Mouse (Mus musculus) frontal cortex, postnatal 10 days (tissue): ENCODE data around the gene Itga9.

Experiments used
- DNase-seq, 2 experiments: peaks; one replicate each; pipeline ENCODE4 v3.0.0; 2022; ENCODE audit warnings: low spot score in 2 of 2, mixed read lengths in 1 of 2

Itga9 gene

DNA sequence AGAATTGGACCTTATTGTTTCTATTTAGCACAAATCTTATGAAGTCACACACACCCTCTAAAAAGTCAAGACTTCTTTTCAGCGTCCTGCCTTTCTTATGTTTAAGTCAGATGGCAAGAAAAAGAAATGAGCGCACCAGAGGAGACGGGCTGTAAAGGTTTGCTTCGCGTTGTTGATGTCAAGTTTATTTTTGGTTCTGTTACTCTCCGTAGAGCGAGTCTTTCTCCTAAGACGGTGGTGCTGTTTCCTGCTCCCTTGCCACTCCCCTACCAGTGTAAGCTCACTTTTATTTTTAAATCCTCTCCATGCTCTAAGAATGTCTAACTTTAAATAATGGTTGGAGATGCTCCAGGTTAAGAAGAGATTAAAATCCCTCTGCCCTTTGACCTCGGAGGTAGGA, 118.6 kb downstream of the Itga9 start:
- DNase-seq = no peak

DNA sequence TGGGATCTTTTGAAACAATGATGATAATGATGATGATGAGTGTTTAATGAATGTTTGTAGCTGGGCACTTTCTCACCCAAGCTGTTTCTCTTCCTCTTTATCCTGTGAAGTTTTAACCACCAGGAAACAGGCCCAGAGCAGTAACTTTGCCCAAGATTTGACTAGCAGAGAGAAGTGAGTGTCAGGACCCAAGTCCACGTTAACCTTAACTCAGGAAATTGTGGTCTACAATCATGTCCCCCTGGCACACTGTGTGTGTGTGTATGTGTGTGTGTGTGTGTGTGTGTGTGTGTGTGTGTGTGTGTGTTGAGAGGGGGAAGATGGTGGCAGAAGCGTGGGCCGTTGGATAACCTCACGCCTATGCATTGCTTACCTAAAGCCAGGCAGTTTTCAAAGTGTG, 120.1 kb downstream of the Itga9 start:
- no peak for DNase-seq

DNA sequence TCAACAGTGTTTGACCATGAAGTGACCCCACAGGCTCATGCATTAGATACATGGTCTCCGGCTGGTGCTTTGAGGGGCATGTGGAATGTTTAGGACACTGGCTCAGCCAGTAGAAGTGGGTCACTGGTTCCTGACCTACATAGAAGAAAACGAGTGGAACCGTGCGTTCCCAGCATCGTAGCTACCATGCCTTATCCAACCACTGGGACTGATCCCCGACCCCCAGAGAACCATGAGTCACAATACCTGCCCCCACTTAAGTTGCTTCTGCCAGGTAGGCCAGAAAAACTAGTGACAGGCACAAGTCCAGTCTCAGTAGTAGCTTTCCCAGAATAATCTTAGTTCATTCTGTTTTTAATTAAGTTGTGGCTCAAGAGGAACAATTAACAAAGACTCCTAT, 121.8 kb downstream of the Itga9 start:
- DNase-seq = no peak

DNA sequence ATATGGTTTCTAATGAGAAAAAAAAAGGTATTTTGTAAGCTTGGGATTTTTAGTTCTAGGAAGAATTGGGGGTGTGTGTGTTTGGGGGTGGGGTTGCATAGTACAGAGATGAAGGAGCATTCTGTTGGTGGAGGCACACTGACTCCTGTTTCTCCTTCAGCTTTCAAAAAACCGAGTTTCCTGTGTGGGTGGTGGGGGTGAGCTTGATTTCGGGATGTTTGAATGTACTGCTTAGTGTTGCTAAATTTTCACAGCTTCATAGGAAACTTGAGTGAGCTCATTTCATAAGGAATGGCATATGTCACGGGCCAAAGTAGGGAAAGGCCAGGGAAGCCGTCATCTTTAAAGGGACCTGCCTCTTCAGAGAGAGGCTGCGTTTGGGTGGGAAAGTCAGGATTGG, 122.5 kb downstream of the Itga9 start:
- no peak for DNase-seq

DNA sequence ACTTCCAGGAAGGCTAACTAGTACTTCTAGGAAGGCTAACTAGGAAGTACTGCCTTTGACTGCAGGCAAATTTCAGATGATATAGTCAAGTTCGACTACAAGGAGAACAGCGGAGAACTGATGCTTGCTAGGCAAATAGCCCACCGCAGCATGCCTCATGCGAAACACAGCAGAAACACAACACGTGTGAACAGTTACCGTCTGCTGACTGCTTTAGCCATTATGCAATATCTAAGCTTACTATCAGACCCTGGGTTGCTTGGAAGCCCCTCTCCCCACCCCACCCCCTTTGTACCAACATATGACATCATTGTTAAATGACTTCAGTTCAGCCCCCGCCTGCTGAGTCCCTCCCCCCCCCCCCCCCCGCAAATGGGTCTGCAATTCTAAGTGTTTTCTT, 123.7 kb downstream of the Itga9 start:
- DNase-seq = no peak

DNA sequence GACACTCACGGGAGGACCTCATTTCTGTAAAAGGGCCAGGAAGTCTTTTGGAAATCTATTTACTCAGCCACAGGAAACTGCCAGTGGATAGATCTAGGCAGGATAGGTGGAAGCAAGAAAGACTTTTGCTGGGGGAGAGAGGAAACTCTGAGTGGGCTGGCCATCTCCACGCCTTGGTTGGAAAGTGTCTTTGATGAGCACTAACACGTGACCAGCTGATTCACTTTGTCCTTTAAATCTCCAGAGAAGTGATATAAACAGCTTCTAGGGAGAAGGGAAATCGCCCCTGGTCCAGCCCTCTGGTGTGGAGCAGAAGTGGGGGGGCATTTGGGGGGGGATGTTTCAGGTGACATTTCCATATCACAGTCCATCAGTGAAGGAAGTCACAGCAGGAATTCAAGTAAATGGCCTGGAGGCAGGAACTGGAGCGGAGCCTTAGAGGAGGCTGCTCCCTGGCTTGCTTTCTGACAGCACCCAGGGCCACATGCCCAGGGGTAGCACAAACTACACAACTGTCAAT, 124.4 kb downstream of the Itga9 start:
- no peak for DNase-seq

DNA sequence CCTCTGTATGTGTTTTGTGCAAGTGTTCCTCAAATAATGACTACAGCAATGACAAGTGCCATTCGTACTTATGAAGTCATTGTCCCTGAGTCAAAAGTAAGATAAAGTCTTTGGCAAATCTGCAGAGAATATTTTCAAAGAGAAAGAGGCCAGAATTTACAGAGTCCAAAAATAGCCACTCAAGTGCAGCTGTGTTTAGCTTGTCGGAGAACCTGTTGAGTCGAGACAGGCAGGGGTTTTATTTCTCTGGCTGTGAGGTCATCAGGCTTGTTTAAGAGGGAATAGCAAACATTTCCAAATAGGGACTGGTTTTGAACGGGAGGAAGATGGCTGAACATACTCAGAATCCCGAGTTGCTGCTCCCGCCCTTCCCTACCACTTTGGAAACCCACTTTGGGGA, 125.2 kb downstream of the Itga9 start:
- DNase-seq = no peak

DNA sequence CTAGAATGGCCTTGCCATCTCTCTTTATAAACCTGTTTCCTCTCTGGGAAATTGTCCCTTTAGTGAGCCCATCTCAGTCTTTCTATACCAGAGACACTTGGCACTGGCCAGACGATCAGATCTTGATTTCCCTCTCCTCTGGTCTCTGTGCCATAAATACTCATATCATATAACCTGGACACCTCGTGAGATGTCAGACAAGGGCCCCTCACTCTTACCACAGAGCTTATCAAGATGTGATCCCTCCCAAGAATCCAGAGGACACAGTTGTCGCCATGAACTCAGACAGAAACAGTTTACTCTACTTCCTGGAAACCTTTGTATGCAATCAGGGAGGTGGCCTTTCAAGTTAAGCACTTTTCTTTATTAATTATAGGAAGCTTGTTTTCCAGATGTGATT, 127.1 kb downstream of the Itga9 start:
- DNase-seq = no peak

DNA sequence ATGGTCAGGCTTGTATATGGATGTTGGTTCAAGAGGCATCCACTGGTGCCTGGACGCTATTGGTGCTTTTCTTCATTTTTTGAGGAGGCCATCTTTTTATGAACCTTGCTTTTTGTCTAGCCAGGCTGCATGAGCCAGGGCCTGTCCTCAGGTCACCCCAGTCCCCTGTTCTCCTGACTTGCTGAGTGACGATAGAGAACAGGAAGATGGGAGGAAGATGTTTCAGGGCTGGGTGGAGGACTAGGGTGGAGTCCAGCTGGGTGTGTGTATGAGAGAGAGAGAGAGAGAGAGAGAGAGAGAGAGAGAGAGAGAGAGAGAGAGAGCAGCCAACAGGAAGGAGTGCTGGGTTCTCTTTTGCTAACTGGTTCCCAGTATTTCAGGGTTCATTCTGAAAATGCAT, 130.6 kb downstream of the Itga9 start:
- DNase-seq = no peak

DNA sequence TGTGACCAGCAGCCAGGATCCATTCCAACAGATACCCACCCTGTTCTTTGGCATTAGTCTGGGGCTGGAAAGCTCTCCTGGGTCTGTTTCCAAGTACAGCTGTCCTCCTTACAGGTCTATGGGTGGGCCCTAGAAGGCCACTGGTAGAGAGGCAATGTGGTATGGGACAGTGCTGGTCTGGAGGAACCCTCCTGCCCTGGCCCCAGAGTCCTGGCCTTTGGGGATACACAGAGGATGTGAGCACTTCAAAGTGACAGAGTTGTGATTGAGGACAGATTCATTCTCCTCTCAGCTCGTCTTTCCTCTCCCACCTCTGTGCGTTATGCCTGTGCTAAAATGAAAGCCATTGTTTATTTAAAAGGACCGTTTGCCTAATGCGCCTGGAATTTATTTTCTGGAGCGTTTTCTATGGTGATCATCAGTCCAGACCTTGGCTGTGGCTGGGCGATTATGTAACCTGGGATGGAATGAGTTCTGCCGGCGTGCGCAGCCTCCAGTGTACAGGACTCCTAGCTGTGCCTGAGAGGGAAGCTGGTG, 131.2 kb downstream of the Itga9 start:
- DNase-seq = no peak

DNA sequence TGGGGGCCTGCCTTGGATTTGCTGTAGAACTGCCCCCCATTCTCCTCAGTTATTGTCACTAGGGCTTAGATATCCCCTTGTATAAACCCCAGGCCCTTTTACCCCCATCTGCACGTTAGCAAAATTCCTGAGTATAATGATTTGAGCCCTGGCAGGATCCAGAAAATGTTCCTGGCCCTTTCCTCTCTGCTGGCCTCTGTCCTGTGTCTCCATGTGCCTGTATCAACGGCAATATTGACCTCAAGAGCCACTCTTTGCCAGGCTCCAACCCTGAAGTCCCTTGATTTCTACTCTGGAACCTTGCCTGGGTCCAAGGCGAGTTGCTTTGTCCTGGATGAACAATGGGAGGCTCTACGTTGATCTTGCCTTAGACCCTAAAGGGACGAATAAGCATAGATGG, 131.8 kb downstream of the Itga9 start:
- no peak for DNase-seq

DNA sequence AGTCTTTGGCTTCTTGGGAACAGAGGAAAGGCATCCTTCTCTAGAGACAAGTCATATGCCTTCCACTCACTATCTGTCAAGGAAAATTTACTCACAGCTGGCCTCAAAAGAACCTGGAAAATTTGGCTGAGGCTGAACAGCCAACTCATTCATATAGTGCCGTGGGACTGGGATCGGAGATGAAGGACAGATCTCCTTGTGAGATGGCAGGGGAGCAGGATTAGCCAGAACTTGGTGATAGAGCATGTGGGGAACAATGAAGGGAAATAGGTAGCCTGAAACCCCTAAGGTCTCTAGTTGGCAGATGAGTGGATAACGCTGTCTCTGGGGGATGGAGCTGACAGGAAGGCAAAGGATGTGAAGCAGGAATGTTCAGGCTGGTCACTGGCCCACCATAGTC, 132.6 kb downstream of the Itga9 start:
- DNase-seq = no peak

DNA sequence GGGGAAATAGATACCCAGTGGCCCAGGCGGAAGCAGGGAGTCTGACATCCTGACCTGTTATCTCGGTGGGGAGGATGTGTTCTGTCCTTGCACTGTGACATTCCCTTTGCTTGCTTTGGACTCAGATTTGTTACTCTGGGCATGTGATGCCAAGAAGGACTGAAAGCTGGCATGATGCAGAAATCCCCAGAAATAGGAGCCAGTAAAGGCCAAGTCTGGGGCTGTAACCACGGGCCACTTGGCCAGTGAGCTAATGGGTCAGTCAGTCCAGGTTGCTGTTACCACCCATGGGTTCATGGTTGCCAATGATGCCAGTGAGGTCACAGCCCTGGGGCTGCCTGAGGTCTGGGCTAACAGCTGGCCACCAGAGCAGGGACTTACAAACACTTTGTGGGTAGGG, 133.2 kb downstream of the Itga9 start:
- DNase-seq = no peak

DNA sequence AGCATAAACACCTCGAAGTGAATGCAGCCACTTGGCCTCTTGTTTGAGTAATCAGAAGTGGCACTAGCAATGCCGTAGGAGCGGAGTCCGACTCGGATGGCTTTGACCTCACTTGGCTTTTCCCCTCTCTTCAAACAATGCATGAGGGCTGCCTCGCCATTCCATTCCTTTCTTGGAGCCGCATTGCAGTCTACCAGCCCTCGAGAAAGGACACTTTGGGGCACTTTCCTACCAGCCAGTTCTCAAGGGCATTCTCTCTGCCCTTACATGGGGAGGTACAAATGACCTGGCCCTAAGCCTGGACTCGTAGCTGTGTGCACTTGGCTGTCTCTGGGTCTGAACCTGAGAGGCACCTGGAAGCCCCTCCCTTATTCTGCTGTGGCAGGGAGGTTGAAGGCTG, 134.8 kb downstream of the Itga9 start:
- DNase-seq = no peak

DNA sequence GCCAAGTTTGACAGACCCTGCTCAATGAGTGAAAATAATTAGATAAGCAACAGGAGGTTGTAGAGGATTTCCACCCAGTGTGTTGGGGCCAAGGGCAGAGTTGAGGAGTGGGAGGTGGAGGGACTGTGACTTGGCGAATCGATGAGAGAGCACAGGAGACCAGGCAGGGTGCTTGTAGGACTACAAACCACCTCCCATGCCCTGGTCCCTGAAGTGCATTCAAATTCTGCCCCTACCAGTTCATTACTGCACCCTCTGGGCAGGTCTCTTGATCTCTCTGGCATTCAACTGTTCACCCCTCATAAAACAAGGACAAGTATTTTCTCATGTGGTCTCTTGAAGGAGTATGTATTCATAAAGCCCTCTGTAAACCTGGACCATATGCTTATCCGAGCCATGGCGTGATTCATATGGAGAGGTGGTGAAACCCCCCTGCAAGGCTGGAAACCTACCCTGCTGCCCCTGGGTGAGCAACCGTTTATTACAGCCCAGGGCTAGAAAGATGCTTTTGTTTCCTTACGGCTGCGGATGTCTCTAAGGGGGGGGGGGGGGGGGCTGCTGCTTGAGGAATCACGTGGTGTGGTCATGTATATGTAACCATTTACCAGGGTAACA, 143.0 kb downstream of the Itga9 start:
- DNase-seq = no peak

DNA sequence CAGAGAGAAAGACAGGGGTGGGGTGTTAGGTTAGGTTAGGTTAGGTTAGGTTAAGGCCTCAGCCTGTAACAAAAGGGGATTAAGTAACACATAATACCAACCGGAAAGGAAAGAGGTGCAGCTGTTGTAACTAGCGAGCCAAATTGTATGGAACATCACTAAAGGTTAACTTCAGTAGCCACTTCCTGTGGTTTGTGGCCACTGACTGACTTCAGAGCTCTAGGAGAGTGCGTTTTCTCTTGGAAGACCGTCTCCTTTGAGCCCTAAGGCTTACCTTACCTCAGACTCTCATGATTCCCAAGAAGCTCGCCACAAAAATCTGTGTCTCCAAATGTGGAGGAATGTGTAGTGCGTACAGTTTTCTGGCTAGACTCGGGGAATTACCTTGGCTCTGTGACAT, 144.3 kb downstream of the Itga9 start:
- DNase-seq = no peak

DNA sequence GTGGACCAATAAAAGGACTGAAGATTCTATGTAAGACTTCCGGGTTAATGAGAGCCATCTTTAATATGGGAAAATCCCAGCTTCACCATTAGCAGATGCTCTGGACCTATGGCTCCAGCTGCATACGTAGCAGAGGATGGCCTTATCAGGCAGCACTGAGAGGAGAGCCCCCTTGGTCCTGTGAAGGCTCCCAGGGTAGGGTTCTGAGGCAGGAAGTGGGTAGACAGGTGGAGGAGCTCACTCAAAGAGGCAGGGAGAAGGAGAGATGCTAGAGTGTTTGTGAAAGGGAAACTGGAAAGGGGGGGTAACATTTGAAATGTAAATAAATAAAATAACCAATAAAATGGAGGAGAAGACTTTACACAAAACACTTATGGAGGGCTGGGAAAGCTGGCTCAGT, 145.9 kb downstream of the Itga9 start:
- no peak for DNase-seq

DNA sequence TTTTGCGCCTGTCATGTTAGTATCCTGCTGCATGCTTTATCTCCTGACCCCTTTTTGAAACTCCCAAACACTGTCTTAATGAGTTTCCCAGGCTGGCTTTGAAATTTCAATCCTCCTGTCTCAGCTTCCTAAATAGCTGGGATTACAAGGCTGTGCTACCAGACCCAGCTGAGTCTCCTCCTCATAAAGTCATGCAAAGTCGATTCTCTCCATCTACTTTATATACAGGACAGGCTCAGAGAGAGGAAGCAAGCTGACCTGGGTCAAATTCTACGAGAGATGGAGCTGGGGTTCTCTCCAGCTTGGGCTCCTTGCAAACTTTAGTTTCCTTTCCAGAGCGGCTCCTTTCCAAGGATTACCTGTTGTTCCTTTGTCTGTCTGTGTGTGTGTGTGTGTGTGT, 153.0 kb downstream of the Itga9 start:
- no peak for DNase-seq

DNA sequence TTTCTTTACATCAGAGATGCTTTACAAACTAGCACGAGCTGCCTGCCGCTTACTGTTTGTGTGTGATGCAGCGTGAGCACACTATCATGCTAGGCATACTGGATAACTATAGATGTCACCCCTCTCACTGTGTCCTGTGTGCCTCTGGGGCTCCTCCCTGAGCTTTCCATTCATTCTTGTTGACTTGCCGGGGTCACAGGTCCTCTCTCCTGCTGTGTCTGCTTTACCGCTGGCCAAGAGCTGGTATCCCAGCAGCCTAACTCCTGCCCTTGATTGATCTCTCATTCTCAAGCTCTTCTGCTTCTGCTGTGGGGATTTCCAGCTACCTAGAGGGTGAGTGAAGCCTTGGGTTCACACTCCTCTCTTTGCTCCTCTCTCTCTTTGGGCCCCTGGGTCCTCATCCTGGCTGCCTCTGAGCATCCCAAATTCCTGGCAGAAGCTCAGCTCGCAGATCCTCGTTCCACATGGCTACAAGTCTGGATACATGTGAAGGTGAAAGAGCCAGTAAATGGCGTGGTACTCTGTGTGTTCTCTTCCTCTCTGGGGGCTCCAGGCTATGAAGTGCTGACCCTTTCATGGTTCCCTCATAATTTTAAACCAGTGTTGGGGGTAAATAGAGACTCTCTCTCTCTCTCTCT, 155.6 kb downstream of the Itga9 start:
- DNase-seq = no peak

DNA sequence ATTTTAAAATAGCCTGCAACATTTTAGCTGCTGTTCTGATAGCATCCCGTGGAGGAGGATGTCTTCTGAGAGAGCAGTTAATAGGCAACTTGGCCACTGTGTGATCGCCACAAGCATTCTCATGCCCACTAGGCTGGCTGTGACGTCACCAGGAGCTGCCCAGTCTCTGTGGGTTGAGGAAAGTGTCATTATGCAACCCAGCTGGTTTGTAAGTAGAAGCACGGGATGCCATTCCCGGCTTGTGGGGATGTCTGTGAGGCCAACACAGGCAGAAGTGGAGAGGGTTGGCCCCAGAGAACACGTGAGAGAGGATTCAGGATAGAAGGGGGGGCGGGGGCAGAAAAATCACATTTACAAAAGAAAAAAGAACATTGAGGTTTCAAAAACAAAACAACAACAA, 156.3 kb downstream of the Itga9 start:
- peak; percentile 27 to 31 for DNase-seq

DNA sequence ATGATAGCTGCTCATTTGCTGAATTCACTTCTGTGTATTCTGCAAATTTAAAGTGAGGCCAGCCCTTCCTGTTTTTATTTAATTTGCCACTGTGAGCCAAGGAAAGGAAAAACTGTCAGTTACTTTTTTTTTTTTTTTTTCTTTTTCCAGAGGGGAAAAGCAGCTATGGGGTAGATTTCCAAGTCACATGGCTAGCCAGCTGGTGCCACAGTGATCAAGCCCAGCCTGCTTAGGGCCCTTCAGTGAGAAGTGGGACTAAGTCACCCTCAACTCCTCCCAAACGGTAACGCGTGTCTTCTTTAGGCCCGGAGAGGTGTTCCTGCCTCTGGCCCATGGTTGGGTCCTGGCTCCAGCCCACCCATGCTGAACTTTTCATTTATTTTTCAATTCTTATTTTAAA, 156.7 kb downstream of the Itga9 start:
- DNase-seq = no peak

DNA sequence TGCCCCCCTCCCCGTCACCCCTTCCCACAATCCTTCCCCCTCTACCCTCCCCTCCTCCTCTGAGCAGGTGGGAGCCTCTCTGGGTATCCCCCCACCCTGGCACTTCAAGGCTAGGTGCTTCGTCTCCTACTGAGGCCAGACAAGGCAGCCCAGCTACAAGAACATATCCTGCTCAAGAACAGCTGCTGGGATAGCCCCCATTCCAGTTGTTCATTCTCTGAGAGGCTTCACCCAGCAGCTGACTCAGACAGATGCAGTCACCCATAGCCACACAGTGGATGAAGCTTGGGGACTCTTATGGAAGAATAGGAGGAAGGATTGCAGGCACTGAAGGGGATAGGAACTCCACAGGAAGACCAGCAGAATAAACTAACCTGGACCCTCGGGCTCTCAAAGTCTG, 157.2 kb downstream of the Itga9 start:
- no peak for DNase-seq

DNA sequence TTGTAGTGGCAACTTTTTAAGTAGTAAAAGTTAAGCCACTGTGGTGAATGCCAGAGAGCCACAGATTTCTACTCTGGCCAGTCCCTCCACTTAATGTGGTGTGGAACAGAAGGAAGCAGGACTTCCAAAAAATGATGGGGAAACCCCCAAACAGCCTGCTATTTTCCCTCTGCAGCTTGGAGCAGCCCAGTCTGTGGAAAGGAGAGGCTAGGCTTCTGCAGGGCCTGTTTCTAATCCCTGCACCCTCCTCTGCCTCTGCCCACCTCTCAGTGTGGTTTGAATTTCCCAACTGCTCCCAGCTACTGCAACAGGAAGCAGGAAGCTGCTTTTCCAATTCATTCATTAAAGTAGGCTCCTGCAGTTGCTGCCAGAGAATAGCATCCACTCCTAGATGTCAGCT, 158.6 kb downstream of the Itga9 start:
- no peak for DNase-seq

DNA sequence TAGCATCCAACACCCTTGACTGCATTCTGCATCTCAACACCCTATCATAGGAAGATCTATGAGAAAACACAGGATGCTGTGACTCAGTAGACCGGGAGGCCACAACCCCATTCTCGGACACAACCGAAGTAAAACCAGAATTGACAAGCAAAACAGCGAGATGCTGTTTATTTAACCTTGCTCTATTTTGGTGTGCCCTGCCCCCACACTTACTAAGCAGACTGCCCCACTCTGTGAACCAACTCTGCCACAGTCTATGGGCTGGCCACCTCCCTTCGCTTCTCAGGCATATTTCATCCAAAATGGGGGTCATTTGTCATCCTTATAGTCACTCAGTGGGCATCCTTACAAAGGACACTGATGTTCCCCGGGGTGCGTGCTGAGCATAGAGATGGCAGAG, 160.5 kb downstream of the Itga9 start:
- no peak for DNase-seq
